Mouse (Mus musculus) myocyte (in vitro differentiated cells): ENCODE results near the gene Grm1.
"Not testable (repeated sequence)": the region's sequence is repeated elsewhere in the genome, so short reads cannot be mapped to it uniquely, and the experiment has no call there.

ENCODE experiments used
- CEBPB ChIP-seq: IDR thresholded peaks from 2 replicates; pipeline ENCODE4 v1.6.1; 2011; ENCODE audit warnings: mild to moderate bottlenecking, moderate library complexity; ENCODE audit not compliant: poor library complexity, insufficient read depth, severe bottlenecking
- E2F4 ChIP-seq: IDR thresholded peaks from one replicate; pipeline ENCODE4 v1.6.1; 2011; ENCODE audit warnings: mild to moderate bottlenecking, control low read depth, moderate library complexity; ENCODE audit not compliant: insufficient read depth
- MAX ChIP-seq: IDR thresholded peaks from one replicate; pipeline ENCODE4 v1.6.1; 2011; ENCODE audit warnings: low read depth, mild to moderate bottlenecking, control low read depth
- MYOD1 ChIP-seq, 3 experiments: IDR thresholded peaks; one replicate each; pipeline ENCODE4 v1.6.1; 2011; ENCODE audit warnings: control low read depth in 2 of 3, low read depth in 2 of 3, mild to moderate bottlenecking in 2 of 3, moderate library complexity in 1 of 3; ENCODE audit not compliant: insufficient read length in 2 of 3, control insufficient read depth in 1 of 3
- MYOG ChIP-seq, 3 experiments: IDR thresholded peaks; one replicate each; pipeline ENCODE4 v1.6.1; 2011; ENCODE audit warnings: control low read depth in 2 of 3, low read depth in 2 of 3, mild to moderate bottlenecking in 2 of 3; ENCODE audit not compliant: insufficient read length in 2 of 3, control insufficient read depth in 1 of 3, insufficient read depth in 1 of 3
- POLR2A ChIP-seq: IDR thresholded peaks from one replicate; pipeline ENCODE4 v1.6.1; 2011; ENCODE audit warnings: low read depth, mild to moderate bottlenecking, control low read depth, moderate library complexity; ENCODE audit not compliant: insufficient read length
- POLR2AphosphoS2 ChIP-seq: IDR thresholded peaks from one replicate; pipeline ENCODE4 v1.6.1; 2011; ENCODE audit warnings: low read depth, control low read depth; ENCODE audit not compliant: insufficient read length
- SRF ChIP-seq: IDR thresholded peaks from one replicate; pipeline ENCODE4 v1.6.1; 2011; ENCODE audit warnings: low read depth; ENCODE audit not compliant: control insufficient read depth, insufficient read length
- TCF12 ChIP-seq: IDR thresholded peaks from one replicate; pipeline ENCODE4 v1.6.1; 2011; ENCODE audit warnings: mild to moderate bottlenecking, control low read depth; ENCODE audit not compliant: poor library complexity, insufficient read depth, severe bottlenecking
- USF1 ChIP-seq: IDR thresholded peaks from one replicate; pipeline ENCODE4 v1.6.1; 2011; ENCODE audit warnings: low read depth, mild to moderate bottlenecking, control low read depth, moderate library complexity

- not testable (repeated sequence) for TF ChIP-seq TCF12; CEBPB; POLR2A; USF1; MYOG (IDR thresholded peaks at IDR 0.05; ENCODE audit: control insufficient read depth in 1 of 3, insufficient read depth in 1 of 3, insufficient read length in 2 of 3, low read depth in 2 of 3); MYOD1 (IDR thresholded peaks at IDR 0.05; ENCODE audit: control insufficient read depth in 1 of 3, insufficient read length in 2 of 3, low read depth in 2 of 3); MAX; POLR2AphosphoS2; SRF; E2F4
Observed at GRCm38 (mm10) chr10:11045421-11045820, 36.7 kb downstream of the Grm1 start.
